Mouse (Mus musculus): ENCODE data around the gene 1700029I15Rik.

1700029I15Rik gene

GRCm38 (mm10) chr2:92381901-92382588, at the start of gene 1700029I15Rik:
TSS of gene 1700029I15Rik (plus strand) at chr2:92382538.
- DNase-seq (ENCODE audit: low spot score) = no peak

- no peak for DNase-seq (ENCODE audit: low spot score)
Observed at GRCm38 (mm10) chr2:92342418-92342817, 39.9 kb upstream of the 1700029I15Rik start.

GRCm38 (mm10) chr2:92347191-92347590, 35.1 kb upstream of the 1700029I15Rik start:
- DNase-seq (ENCODE audit: low spot score) = no peak

GRCm38 (mm10) chr2:92349589-92350425, 32.5 kb upstream of the 1700029I15Rik start:
- DNase-seq (ENCODE audit: low spot score) = no peak

- no peak for DNase-seq (ENCODE audit: low spot score)
Observed at GRCm38 (mm10) chr2:92350686-92351085, 31.7 kb upstream of the 1700029I15Rik start.

- DNase-seq (ENCODE audit: low spot score) = no peak
Observed at GRCm38 (mm10) chr2:92353402-92353801, 28.9 kb upstream of the 1700029I15Rik start.

GRCm38 (mm10) chr2:92354224-92354623, 28.1 kb upstream of the 1700029I15Rik start:
- no peak for DNase-seq (ENCODE audit: low spot score)

GRCm38 (mm10) chr2:92359301-92359700, 23.0 kb upstream of the 1700029I15Rik start:
- DNase-seq (ENCODE audit: low spot score) = peak; percentile 66

GRCm38 (mm10) chr2:92360186-92360823, 22.0 kb upstream of the 1700029I15Rik start:
- no peak for DNase-seq (ENCODE audit: low spot score)

- no peak for DNase-seq (ENCODE audit: low spot score)
Observed at GRCm38 (mm10) chr2:92360893-92361292, 21.4 kb upstream of the 1700029I15Rik start.

GRCm38 (mm10) chr2:92361795-92362194, 20.5 kb upstream of the 1700029I15Rik start:
- DNase-seq (ENCODE audit: low spot score) = no peak

- no peak for DNase-seq (ENCODE audit: low spot score)
Observed at GRCm38 (mm10) chr2:92362571-92363228, 19.6 kb upstream of the 1700029I15Rik start.

- no peak for DNase-seq (ENCODE audit: low spot score)
Observed at GRCm38 (mm10) chr2:92364086-92364485, 18.3 kb upstream of the 1700029I15Rik start.

GRCm38 (mm10) chr2:92365568-92365967, 16.8 kb upstream of the 1700029I15Rik start:
- no peak for DNase-seq (ENCODE audit: low spot score)

GRCm38 (mm10) chr2:92367383-92368029, 14.8 kb upstream of the 1700029I15Rik start:
- DNase-seq (ENCODE audit: low spot score) = no peak

- DNase-seq (ENCODE audit: low spot score) = no peak
Observed at GRCm38 (mm10) chr2:92370375-92370774, 12.0 kb upstream of the 1700029I15Rik start.

- peak; percentile 85 for DNase-seq (ENCODE audit: low spot score)
Observed at GRCm38 (mm10) chr2:92370821-92371805, 11.2 kb upstream of the 1700029I15Rik start.

- DNase-seq (ENCODE audit: low spot score) = no peak
Observed at GRCm38 (mm10) chr2:92371971-92372690, 10.2 kb upstream of the 1700029I15Rik start.

GRCm38 (mm10) chr2:92372767-92373436, 9.4 kb upstream of the 1700029I15Rik start:
- peak; percentile 81 for DNase-seq (ENCODE audit: low spot score)

Measured in lung, postnatal 25 days (tissue).